Mouse (Mus musculus): ENCODE data around the gene Csf3. TPM values are rescaled to one million over a fixed set of nuclear protein-coding genes. Genes with fewer than 3 reads are reported as not detected.

Csf3 gene
- not detected for total RNA-seq (2023)

DNA sequence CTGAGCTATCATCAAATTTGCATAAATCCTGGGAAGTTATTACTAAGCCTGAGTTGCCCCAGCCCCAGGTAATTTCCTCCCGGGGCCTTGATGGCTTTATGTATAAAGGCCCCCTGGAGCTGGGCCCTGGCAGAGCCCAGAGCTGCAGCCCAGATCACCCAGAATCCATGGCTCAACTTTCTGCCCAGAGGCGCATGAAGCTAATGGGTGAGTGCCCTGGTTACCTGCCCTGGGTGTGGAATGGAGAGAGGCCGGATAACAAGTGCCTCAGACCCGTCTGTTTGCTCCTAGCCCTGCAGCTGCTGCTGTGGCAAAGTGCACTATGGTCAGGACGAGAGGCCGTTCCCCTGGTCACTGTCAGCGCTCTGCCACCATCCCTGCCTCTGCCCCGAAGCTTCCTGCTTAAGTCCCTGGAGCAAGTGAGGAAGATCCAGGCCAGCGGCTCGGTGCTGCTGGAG is at the start of gene Csf3:
Gene Csf3 (plus strand): TSS at position 51 of the 458 bp plus-strand sequence.

GRCm38 (mm10) chr11:98664091-98664490 is 37.0 kb upstream of the Csf3 start, which contains the start of gene Gsdma:
Gene Gsdma (plus strand): TSS chr11:98664351.

GRCm38 (mm10) chr11:98681786-98682745 is 19.0 kb upstream of the Csf3 start, which contains the start of gene Psmd3:
Gene Psmd3 (plus strand): TSS chr11:98682554.

DNA sequence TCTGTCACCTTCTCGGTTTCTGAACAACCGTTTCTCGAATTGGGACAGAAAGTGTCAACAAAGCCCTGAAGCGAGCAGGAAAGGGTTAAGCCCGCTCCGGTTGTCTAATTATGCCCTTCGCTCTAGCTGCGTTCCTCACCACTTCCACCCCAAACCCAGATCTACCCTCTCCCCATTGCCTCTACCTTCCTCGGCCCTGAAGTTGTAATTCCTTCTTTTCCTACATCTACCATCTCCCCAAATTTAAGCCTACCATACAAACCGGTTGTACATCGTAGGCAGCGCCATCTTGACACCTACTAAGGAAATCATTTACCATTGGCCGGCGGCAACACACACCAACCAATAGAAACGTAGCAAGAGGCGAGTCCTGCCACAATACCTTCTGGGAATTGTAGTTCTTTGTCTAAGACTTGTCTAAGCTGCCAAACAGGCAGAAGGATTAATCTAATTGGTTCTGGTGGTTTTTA is 28.1 kb downstream of the Csf3 start, which contains the start of gene Med24:
Gene Med24 (minus strand): TSS at position 317 of the 470 bp plus-strand sequence.

GRCm38 (mm10) chr11:98740393-98741050 is 39.5 kb downstream of the Csf3 start, which contains the start of gene Thra:
Gene Thra (plus strand): TSS chr11:98740638.

Other genes starting within 250 kb of the Csf3 start
- gene Ikzf3, start 155.2 kb upstream of the Csf3 start, total RNA-seq (2023) = 10 to 100 TPM; 19.1 to 27.8 TPM
- 1 to 10 TPM in 1 of 2 experiments, not detected in 1; 3.4 TPM for gene Zpbp2, start 150.2 kb upstream of the Csf3 start, total RNA-seq (2023)
- gene Ormdl3, start 113.9 kb upstream of the Csf3 start, total RNA-seq (2023) = 10 to 100 TPM; 10.9 to 11.8 TPM
- gene Lrrc3c, start 103.0 kb upstream of the Csf3 start, total RNA-seq (2023) = not detected
- 10 to 100 TPM; 15.7 to 17.2 TPM for gene Gm12355, start 75.6 kb upstream of the Csf3 start, total RNA-seq (2023)
- not detected for gene Gsdma3, start 74.9 kb upstream of the Csf3 start, total RNA-seq (2023)
- gene Gsdma2, start 54.5 kb upstream of the Csf3 start, total RNA-seq (2023) = not detected
- under 1 TPM in 1 of 2 experiments, not detected in 1; 0.24 TPM for gene Gsdma, start 36.9 kb upstream of the Csf3 start, total RNA-seq (2023)
- 10 to 100 TPM; 55.3 to 60.4 TPM for gene Psmd3, start 18.7 kb upstream of the Csf3 start, total RNA-seq (2023)
- 10 to 100 TPM; 42.8 to 50.5 TPM for gene Med24, start 28.2 kb downstream of the Csf3 start, total RNA-seq (2023)
- gene Thra, start 39.4 kb downstream of the Csf3 start, total RNA-seq (2023) = 10 to 100 TPM; 17.9 to 20.1 TPM
- gene Nr1d1, start 74.1 kb downstream of the Csf3 start, total RNA-seq (2023) = 10 to 100 TPM; 21.6 to 27.8 TPM
- gene Msl1, start 94.3 kb downstream of the Csf3 start, total RNA-seq (2023) = 100 to 1,000 TPM; 121 to 126 TPM
- gene Casc3, start 103.6 kb downstream of the Csf3 start, total RNA-seq (2023) = 10 to 100 TPM; 78.5 to 94.7 TPM
- gene Rapgefl1, start 135.5 kb downstream of the Csf3 start, total RNA-seq (2023) = under 1 TPM; 0.33 to 0.50 TPM
- 10 to 100 TPM; 31.9 to 44.6 TPM for gene Wipf2, start 162.4 kb downstream of the Csf3 start, total RNA-seq (2023)
- gene Cdc6, start 206.5 kb downstream of the Csf3 start, total RNA-seq (2023) = under 1 TPM; 0.73 to 0.91 TPM
- gene Rara, start 226.6 kb downstream of the Csf3 start, total RNA-seq (2023) = 100 to 1,000 TPM; 289 to 293 TPM